Mouse (Mus musculus): Measurements from ENCODE around the gene Chrne.

- no peak for TF ChIP-seq CTCF (IDR thresholded peaks at IDR 0.05; ENCODE audit: borderline replicate concordance, control insufficient read depth, extremely low read depth, insufficient read depth, low read length, poor library complexity)
- TF ChIP-seq POLR2A (IDR thresholded peaks at IDR 0.05; ENCODE audit: control insufficient read depth, extremely low read depth, insufficient read depth, low read length, poor library complexity), result no peak
Measured at GRCm38 (mm10) chr11:70610752-70611151, 8.3 kb downstream of the Chrne start.
